Mouse (Mus musculus) natural killer cell, adult 2 months (primary cell): ENCODE measurements around the gene Emx1.
"Not testable (repeated sequence)": the region's sequence is repeated elsewhere in the genome, so short reads cannot be mapped to it uniquely, and the experiment has no call there.

Experiments
- DNase-seq, 2 experiments: peaks; one replicate each; pipeline ENCODE4 v3.0.0; 2022; ENCODE audit warnings: low spot score in 2 of 2

Emx1 gene

DNA sequence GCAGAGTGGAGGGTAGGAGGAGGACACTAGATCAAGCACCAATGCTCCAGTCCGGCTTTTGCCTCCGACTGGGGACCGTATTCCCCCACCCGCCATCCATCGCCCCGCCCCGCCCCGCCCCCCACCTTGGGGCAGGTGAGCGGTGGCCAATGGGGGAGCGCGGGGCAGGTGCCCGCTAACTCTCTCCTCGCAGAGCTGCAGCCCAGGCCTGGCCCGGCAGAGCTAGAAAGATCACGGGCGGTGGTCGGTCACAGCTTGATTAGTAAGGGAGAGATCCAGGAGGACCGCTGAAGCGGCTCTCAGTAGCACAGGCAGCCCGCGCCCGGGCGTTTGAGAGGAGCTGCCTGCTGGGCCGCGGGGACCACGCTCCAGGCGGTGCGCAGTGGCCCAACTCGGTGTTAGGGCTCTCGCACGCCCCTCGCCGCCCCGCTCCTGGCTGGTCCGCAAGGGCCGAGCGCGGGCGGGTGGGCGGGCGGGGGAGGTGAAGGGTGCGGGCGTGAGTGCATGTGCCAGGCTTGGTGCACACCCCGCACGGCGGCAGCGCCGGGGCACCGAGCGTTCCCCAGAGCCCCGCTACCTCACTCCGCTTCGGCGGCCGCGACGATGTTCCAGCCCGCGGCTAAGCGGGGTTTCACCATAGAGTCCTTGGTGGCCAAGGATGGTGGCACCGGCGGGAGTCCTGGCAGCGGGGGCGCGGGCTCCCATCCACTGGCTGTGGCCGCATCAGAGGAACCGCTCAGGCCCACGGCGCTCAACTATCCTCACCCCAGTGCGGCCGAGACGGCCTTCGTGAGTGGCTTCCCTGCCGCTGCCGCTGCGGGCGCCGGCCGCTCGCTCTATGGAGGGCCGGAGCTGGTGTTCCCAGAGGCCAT is at the start of gene Emx1:
Gene Emx1, plus strand, starts transcription at position 99 of the 872 bp plus-strand sequence.
- no peak for DNase-seq

DNA sequence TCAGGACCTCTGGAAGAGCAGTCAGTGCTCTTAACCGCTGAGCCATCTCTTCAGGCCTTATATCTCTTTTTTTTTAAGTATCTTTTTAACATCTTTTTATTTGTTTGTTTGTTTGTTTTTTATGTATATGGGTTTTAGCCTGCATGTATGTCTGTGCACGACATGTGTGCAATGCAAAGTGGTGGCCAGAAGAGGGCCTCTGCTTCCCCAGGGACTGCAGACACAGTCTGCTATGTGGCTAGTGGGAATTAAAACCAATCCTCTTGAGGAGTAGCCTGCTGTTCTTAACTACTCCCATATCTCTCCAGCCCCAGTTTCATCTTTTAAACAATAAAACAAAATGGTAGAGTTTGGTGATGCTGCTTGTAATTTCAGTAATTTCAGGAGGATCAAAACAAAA is 47.7 kb upstream of the Emx1 start:
- no peak for DNase-seq

DNA sequence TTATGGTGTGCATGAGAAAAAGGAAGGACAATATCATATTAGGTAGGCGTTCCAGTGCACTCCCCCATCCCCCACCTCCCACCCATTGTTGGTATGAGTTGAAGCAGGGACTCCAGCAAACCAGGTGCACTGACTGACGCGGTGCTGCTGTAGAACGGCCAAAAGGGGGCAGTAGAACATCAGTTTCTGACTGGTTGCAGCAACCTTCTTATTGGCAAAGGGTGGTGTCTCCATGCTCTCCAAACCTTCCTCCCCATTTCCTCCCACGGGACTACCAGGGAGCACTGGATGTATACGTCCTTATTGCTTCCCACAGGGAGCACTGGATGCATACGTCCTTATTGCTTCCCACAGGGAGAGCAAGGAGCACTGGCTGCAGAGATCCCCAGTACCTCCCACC is 46.2 kb upstream of the Emx1 start:
- DNase-seq = peak; percentile 55 to 61

DNA sequence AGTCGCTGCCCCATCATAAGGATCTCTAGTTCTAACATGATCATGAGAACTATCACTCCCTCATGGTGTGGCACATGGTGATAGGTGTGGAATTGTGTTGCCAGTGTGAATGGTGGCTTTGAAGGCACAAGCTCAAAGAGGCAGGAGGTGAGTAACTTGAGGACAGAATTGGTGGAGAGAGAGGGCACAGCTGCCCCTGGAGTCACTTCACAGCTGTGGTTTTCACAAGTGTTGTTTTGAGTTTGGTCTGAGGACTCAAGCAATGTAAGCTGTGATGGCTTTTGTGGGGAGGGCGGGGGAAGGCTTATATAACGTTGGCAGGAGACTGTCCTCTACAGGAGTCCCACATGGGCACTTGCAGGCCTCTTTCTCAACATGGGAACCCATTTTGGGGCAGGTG is 42.8 kb upstream of the Emx1 start:
- DNase-seq = peak; percentile 58 to 73

DNA sequence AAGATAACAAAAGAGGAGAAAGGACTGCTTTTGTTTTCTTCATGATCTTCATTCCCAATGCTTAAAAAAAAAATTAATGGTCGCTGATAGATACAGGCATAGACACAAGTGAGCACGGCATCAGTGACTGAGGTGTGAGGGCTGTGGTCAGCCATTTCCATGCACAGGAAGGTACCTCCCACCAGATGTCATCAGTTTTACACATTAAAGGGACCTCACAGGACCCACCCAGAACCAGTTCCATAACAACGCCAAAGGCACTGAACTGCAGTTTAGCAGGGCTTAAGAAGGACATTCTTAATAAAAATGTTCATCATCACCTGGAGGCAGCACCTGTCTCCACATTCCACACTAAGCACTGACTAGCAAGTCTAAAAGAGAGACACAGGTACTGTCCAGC is 39.6 kb upstream of the Emx1 start:
- DNase-seq = peak; percentile 45 to 72

DNA sequence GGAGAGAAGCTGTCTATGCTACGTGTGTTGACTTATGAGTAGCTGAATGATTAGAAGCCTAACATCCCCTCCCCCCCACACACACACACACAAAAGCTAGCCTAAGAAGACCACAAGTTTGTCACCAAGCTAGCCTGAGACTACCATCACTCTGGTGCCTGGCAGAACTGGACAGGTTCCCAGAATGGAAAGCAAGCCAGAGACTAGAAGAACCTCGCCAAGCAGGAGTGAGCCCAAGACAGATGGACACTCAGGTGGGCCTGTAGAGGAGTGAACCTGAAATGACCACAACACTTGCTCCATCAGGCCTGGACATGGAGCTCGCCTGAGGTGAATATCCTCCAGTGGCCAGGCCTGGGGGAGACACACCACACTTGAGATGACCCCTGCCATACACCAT is 36.9 kb upstream of the Emx1 start:
- DNase-seq = no peak

DNA sequence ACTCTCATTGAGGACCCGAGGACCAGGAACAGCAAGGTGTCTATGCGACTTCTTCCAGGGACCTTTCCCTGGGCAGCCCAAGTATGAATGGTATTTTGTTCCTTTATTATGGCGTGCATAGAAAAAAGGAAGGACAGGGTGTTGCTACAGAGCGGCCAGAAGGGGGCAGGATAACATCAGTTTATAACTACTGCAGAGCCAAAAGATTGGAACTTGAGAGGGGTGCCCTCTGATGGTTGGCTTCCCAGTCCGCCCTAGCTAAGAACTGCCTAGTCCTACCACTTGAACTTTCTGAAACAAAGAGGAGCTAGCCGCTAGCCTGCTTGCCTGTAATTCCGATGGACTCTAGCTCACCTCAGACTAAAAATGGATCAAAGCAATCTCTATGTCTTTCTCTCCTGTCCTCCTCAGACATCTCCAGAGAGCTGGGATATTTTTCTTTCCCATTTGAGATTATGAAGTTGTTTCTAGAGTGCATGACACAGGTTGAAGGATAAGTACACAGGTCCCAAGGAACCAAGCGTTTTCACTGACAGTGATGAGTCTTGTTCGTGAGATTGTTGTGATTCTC is 33.2 kb upstream of the Emx1 start:
- DNase-seq = peak; percentile 52 to 56

DNA sequence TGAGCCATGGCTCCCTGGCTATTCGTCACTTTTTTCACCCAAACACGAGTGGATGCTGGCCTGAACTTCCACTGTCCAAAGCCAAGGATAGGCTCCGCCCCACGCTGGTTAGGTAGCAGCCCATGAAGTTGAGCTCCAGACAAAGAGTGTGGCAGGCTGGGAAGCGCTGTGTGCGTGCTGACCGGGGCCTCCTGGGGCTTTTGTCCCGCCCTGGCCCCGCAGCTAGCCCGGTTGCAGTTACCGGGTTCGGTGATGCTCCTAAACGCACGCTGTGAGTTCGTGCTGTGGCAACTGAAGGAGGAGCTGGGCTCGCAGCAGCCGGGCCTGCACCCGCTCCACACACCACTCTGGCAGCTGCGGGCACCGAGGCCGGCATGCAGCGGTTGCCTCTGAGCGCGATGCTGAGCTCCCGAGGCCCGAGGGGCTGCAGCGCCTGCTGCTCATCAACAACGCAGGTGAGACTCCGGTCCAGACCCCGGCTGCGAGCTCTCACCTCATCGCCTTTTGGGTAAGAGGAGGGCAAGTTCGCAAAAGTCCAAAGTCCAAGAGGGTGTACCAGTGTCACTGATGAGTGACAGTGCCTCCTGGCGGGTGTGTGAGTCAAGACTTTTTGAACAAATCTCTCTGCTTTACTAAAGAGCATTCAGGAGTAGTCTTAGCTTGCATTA is 32.2 kb upstream of the Emx1 start:
- DNase-seq = peak; percentile 45 to 50

DNA sequence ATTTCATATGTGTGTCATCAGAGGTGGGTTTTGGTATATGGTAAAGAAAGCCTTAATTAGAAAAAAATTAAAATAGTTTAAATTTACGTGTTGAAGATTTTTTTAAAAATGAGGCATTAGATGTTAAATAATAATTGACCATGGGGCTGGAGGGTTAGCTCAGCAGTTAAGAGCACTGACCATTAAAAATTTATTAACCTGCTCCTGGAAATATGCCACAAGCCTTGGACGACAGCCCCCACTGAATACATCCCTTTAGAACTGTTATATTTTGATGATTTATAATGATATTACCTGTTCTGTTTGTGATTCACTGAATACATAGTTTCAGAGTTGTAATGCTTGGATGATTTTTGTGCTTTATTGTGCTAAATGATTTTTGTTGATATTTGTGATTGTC is 30.7 kb upstream of the Emx1 start:
- not testable (repeated sequence) for DNase-seq

DNA sequence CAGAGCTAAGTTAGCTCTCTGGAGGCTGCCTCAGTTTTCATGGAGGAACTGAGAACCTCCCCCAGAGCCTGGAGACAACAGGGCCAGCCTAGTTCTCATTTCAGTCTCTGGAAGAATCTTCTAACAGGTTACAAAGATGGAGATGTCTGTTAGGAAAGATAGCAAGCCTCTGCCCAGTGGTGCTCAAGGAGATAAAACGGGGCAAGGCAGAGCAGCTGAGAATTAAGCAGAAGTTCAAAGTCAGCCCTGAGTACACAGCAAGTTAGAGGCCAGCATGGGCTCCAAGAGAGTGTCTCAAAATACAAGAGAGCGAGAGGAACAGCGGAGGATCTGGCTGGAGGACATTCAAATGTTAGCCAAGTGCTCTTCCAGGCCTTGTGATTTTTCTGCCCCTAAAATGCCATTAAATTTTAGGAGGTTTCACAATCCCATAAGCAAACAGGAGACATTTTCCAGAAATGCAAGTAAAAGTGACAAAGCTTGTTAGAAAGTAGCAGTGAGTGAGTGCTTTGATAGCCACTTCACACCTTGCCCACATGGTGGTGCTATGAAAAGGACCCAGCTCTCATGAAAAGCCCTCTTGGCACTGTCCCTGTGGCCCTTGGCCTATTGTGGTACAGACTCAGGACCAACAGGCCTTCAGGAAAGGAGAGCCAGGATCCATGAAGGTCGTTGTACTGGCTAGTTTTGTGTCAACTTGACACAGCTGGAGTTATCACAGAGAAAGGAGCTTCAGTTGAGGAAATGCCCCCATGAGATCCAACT is 29.0 kb upstream of the Emx1 start:
- DNase-seq = not testable (repeated sequence)

DNA sequence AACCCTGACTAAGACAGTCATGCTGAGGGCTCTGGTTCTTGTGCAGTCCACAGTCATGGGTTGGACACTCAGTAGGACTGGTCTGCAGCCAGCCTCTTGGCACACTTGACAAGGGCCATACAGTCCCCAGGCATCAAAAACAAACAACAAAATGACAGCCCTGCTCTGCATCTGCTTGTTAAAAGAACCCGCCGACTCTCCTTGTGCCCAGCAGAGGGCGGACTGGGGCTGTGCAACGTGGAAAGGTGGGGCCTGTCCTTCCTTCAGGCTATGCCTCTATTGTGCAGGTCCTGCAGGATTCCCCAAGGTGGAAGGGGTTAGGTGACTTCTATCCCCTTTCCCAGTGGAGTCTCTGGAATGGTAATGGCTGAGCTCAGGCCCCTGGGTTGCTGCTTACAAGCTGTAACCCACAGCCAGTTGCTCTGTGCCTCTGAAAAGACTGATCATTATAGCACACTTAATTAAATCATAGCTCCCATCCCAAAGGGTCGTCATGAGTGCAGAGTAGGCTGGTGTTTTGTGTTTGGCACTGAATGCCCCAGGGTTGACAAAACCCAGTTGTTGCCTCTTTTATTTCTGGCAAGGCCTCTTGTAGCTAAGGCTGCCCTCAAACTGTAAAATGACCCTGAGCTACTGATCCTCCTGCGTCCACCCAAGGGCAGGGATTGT is 28.0 kb upstream of the Emx1 start:
- DNase-seq = peak; percentile 20 to 32

DNA sequence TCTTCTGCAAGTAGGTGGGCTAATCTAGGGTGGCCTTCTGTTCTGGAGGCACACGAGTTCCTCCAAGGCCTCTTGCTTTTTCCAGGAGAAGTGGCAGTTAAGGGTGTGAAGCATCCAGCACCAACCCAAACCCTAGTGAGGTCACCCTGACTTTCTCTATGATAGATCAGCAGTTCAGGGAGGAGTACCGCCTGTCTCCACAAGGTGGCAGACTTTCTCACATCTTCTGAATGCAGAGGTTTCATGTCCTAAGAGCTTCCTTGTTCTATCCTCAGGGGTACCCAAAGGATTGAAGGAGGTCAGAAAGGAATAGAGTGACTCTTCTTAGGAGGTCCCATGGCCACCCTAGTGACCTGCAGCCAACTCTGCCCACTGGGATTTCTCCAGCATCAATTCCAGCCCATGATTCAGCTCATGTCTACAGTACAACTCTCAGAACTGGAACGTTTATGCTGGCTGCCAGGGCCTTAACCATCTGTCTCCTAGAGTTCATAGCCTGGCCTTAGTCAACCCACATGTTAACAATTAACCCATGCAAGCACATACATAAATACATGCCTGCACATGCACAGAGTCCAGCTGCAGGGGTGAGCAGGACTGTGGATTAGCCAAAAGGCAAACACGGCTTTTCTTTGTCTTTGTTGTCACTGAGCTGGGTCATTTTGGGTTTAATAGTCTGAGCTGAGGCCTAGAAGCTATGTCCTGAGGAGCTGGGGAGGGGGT is 26.9 kb upstream of the Emx1 start:
- peak; percentile 49 to 66 for DNase-seq

DNA sequence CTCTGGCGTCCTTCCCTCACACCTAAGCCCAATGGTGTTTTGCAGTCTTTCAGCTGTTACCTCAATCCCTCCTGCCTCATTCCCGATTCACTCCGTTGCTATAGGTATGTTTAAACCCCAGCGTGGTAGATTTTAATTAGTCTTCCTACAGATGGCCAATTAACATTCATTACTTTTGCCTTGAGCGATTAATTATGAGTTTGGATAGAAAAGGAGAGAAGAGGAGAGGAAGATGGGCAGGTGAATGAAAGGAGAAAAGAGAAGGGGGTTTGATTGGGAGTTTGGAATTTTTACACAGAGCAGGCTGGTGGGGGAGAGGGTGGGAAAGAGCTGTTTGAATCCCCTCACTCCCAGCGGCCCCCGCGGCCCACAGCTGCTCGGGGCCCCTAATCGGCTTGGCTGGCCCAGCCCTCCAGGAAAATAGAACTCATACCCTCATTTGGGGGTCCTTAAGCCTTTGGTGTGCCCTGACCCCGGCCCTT is 21.8 kb upstream of the Emx1 start:
- DNase-seq = no peak

DNA sequence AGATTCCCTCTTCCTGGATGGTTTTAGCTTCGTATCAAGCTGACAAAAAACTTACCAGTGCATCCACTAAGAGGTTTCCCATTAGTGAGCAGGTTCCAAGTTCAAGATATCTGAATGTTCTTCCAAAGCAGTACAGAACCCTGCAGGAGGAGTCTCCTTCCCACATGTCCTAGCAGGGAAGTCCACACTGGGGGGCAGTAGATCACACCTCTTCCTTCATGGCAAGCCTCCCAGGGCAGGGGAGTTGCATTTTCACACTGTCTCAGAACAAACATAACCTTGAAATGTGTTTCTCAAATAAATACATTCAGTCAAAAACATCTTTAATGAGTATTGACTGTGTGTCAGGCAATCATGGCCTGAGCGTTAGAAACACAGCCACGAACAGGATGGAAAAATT is 7.7 kb upstream of the Emx1 start:
- no peak for DNase-seq

DNA sequence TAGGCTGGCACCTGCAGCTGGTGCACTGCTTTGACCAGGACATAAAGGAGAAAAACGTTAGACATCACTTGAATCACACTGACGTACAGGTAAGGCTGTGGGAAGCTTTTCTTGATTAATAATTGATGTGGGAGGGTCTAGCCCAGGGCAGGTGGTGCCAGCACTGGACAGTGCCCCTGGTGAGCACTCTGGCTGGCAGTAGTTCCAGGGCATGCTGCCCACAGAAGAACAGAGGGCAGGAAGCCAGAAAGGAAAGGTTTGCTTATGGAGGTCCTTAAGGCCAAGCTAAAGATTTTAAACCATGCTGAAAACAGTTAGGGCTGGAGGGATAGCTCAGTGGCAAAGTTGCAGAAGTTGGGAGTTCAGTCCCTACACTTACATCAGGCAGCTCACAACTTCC is 7.2 kb upstream of the Emx1 start:
- DNase-seq = no peak

DNA sequence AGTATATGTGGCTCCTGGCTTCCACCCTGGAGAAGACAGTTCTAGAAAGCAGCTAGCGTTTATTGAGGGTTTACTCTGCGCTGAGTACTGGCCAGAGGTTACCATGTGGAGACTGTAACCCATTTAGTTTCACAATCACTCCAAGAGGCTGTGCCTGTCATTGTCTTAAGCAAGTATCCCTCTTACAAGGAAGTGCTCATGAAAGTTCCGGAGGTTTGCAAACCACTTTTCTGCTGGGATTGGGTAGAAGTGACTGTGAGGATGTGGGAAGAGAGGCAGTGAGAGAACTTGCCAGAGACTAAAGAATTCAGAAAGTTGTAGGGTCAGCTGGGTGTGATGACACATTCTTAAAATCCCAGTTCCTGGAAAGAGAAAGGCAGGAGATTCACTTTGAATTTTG is 3.3 kb upstream of the Emx1 start:
- DNase-seq = no peak

DNA sequence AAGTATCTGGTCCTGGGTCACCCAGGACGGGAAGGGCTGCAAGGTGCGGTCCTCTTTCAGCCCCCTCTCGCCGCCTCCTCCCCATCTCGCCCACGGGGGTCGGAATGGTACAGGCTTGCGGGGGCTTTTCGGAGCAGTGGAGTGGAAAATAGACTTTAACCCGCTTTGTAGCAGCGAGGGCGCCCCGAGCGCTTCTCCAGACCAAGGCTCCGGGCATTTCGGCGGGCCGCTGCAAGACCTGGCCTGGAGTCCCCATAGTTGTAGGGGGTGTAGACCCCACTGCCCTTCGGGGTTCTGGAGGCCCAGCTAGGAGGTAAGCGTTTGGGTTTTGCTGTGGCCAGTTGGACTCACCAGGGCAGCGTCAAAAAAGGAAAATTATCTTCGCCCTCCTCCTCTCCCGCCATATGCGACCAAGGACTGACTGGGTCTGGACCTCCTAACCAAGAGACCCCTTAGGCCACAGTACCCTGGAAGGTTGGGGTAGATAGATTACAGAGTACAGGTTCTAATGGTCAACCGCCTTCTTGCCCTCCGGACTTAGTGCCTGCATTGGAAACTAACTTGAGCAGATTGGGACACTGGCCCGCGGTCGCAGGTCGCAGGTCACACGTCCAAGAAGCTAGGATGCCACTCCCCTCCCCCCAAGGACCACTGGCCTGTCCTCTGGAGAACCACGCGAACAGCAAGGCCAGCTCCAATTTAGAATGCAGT is 1.1 kb upstream of the Emx1 start:
- DNase-seq = no peak

DNA sequence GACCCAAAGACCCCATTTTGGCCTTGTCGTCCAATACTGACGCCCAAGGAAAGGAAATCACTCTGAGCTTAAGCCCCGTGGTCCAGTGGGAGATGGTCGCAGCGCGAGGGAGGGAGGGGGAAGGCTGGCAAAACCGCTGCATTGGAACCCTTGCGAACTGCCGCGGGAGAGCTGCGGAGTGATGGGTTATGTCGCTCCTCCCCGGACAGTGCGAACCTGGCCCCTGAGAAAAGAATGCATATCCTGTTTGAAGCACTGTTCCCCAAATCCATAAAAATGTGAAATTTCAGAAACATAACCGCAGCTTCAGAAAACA is 536 bp upstream of the Emx1 start:
- no peak for DNase-seq

DNA sequence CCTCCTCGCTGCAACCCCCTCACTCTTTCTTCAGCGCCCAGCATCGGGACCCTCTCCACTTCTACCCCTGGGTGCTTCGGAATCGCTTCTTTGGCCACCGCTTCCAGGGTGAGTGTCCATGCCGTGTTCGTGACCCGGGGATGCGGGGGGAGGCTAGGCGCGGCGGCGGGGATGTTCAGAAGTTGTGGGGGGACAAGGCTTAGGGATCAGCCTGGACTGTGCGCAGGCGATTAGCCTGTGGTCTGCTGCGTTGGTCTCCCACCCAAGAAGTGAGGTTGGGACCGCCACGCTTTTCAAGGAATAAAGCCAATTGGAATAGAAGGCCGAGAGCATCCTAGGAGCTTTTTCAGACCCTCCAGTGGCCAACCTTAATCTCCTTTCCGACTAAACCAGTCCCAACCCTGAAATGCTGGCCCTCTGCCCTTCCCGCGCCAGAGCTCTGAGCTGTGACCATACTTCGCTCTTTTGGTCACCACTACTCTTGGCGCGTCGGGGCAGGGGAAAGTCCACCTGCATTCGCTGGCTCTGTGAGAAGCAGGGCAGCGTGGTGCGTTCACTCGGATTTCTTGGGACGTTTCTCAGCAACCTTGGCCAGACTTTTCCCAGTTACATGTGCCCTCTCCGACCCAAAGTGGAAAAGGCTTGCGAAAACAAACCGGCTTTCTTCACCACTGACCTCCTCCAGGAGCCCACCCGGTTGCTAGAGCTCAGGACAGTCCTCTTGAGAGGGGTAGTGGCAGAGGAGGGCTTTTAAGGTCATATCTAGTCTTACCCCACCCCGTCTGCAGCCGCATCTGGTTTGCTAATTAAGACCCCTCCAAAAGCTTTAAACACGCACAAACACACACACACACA is 1.2 kb downstream of the Emx1 start:
- DNase-seq = no peak
